Mouse (Mus musculus): ENCODE measurements around the gene Pgam5. TPM values are rescaled to one million over a fixed set of nuclear protein-coding genes. Genes with fewer than 3 reads are reported as not detected.

The Pgam5 gene
- polyA plus RNA-seq, 1 experiment from 2014 or later: 92.5 TPM

- Histone ChIP-seq H3K27me3 (no peaks in the 10 kb centered on the region), H3K4me1 (replicated peaks) (peaks cover 17% of the 10 kb centered on the region), H3K9me3 (no peaks in the 10 kb centered on the region), H3K27ac (replicated peaks) (no peak overlapping the region), H3K4me2 (no peak overlapping the region), H3K4me3 (no peak overlapping the region), H3K9ac (no peak overlapping the region), H3K36me3 (peaks cover 43% of the 10 kb centered on the region)
- WGBS: 34% methylated on average over 1 of the region's 1 CpGs
- ATAC-seq (ENCODE audit: low read depth): no peak
Measured at GRCm38 (mm10) chr5:110227336-110227883, 42.3 kb downstream of the Pgam5 start.

GRCm38 (mm10) chr5:110225056-110225455 is 44.7 kb downstream of the Pgam5 start:
- Histone ChIP-seq H3K9ac (no peak overlapping the region), H3K4me3 (no peak overlapping the region), H3K36me3 (peaks cover 67% of the 10 kb centered on the region), H3K27me3 (no peaks in the 10 kb centered on the region), H3K9me3 (no peaks in the 10 kb centered on the region), H3K4me1 (replicated peaks) (peaks cover 4% of the 10 kb centered on the region), H3K4me2 (no peak overlapping the region), H3K27ac (replicated peaks) (no peak overlapping the region)
- no peak for ATAC-seq (ENCODE audit: low read depth)
- WGBS: 91% methylated on average over 3 of the region's 3 CpGs

GRCm38 (mm10) chr5:110222757-110223156 is 47.0 kb downstream of the Pgam5 start:
- WGBS: 79% methylated on average over 6 of the region's 6 CpGs
- peaks cover 88% of the 10 kb centered on the region for H3K36me3 ChIP-seq
- no peak for ATAC-seq (ENCODE audit: low read depth)

GRCm38 (mm10) chr5:110220331-110220730 is 49.4 kb downstream of the Pgam5 start:
- H3K36me3 ChIP-seq: peaks cover 92% of the 10 kb centered on the region
- H3K4me2 ChIP-seq: no peak overlapping the region
- no peak overlapping the region for H3K27ac ChIP-seq (replicated peaks)
- no peak overlapping the region for H3K4me3 ChIP-seq
- no peaks in the 10 kb centered on the region for H3K4me1 ChIP-seq (replicated peaks)
- no peak overlapping the region for H3K9ac ChIP-seq
- no peaks in the 10 kb centered on the region for H3K9me3 ChIP-seq
- WGBS: 97% methylated on average over 4 of the region's 4 CpGs
- no peaks in the 10 kb centered on the region for H3K27me3 ChIP-seq
- ATAC-seq (ENCODE audit: low read depth): no peak

More at GRCm38 (mm10) chr5:110222757-110223156, 47.0 kb downstream of the Pgam5 start:
- Histone ChIP-seq H3K9me3 (no peaks in the 10 kb centered on the region), H3K4me3 (no peak overlapping the region), H3K27me3 (no peaks in the 10 kb centered on the region), H3K27ac (replicated peaks) (no peak overlapping the region), H3K4me2 (no peak overlapping the region), H3K4me1 (replicated peaks) (no peaks in the 10 kb centered on the region), H3K9ac (no peak overlapping the region)

GRCm38 (mm10) chr5:110216780-110217179 is 52.9 kb downstream of the Pgam5 start:
- no peak overlapping the region for H3K27ac ChIP-seq (replicated peaks)
- no peak for ATAC-seq (ENCODE audit: low read depth)
- H3K4me1 ChIP-seq (replicated peaks): no peaks in the 10 kb centered on the region
- no peak overlapping the region for H3K4me2 ChIP-seq
- no peak overlapping the region for H3K4me3 ChIP-seq
- H3K27me3 ChIP-seq: no peaks in the 10 kb centered on the region
- H3K9ac ChIP-seq: no peak overlapping the region
- WGBS: 94% methylated on average over 3 of the region's 3 CpGs
- no peaks in the 10 kb centered on the region for H3K9me3 ChIP-seq
- peaks cover 97% of the 10 kb centered on the region for H3K36me3 ChIP-seq

- no peaks in the 10 kb centered on the region for H3K27me3 ChIP-seq
- no peaks in the 10 kb centered on the region for H3K9me3 ChIP-seq
- no peaks in the 10 kb centered on the region for H3K4me1 ChIP-seq (replicated peaks)
- H3K9ac ChIP-seq: no peak overlapping the region
- H3K4me3 ChIP-seq: no peak overlapping the region
- H3K4me2 ChIP-seq: no peak overlapping the region
- no peak overlapping the region for H3K27ac ChIP-seq (replicated peaks)
- WGBS: 86% methylated on average over 2 of the region's 2 CpGs
- H3K36me3 ChIP-seq: peaks cover 97% of the 10 kb centered on the region
- ATAC-seq (ENCODE audit: low read depth): no peak
Measured at GRCm38 (mm10) chr5:110211312-110211711, 58.4 kb downstream of the Pgam5 start.

Other genes with a start within 250 kb of the Pgam5 start
- 3.5 and 4.0 TPM in 2 replicates for gene Gm17655, start 197.4 kb downstream of the Pgam5 start, polyA plus RNA-seq (2015; fragmentation: Nextera tagmentation; extraction: Ambion mirVana)
- 0.32 and 0.73 TPM in 2 replicates for gene Gm35315, start 175.5 kb downstream of the Pgam5 start, polyA plus RNA-seq (2015; fragmentation: Nextera tagmentation; extraction: Ambion mirVana)
- 1.8 and 2.4 TPM in 2 replicates for gene Plcxd1, start 169.9 kb downstream of the Pgam5 start, polyA plus RNA-seq (2015; fragmentation: Nextera tagmentation; extraction: Ambion mirVana)
- gene Gtpbp6, start 161.7 kb downstream of the Pgam5 start, polyA plus RNA-seq (2015; fragmentation: Nextera tagmentation; extraction: Ambion mirVana): 49.4 and 58.0 TPM in 2 replicates
- 11.8 and 12.5 TPM in 2 replicates for gene Zfp605, start 159.8 kb downstream of the Pgam5 start, polyA plus RNA-seq (2015; fragmentation: Nextera tagmentation; extraction: Ambion mirVana)
- gene Chfr, start 134.1 kb downstream of the Pgam5 start, polyA plus RNA-seq (2015; fragmentation: Nextera tagmentation; extraction: Ambion mirVana): 99.2 and 102 TPM in 2 replicates
- gene Golga3, start 93.2 kb downstream of the Pgam5 start, polyA plus RNA-seq (2015; fragmentation: Nextera tagmentation; extraction: Ambion mirVana): 20.0 and 20.5 TPM in 2 replicates
- gene Ankle2, start 38.9 kb downstream of the Pgam5 start, polyA plus RNA-seq (2015; fragmentation: Nextera tagmentation; extraction: Ambion mirVana): 23.8 and 24.3 TPM in 2 replicates
- gene Pxmp2, start 16.3 kb upstream of the Pgam5 start, polyA plus RNA-seq (2015; fragmentation: Nextera tagmentation; extraction: Ambion mirVana): 8.1 and 8.7 TPM in 2 replicates
- gene Pole, start 16.4 kb upstream of the Pgam5 start, polyA plus RNA-seq (2015; fragmentation: Nextera tagmentation; extraction: Ambion mirVana): 6.1 and 8.1 TPM in 2 replicates
- gene P2rx2, start 73.3 kb upstream of the Pgam5 start, polyA plus RNA-seq (2015; fragmentation: Nextera tagmentation; extraction: Ambion mirVana): 5.8 and 6.0 TPM in 2 replicates
- gene Lrcol1, start 74.8 kb upstream of the Pgam5 start, polyA plus RNA-seq (2015; fragmentation: Nextera tagmentation; extraction: Ambion mirVana): not detected in 2 replicates
- 25.5 and 29.0 TPM in 2 replicates for gene Fbrsl1, start 178.6 kb upstream of the Pgam5 start, polyA plus RNA-seq (2015; fragmentation: Nextera tagmentation; extraction: Ambion mirVana)

All from neural tube, embryonic 13.5 days (tissue).